Mouse (Mus musculus) myocyte (in vitro differentiated cells): ENCODE results near the gene Arhgap11a.

Experiments
- MYOD1 ChIP-seq, 3 experiments: IDR thresholded peaks; one replicate each; pipeline ENCODE4 v1.6.1; 2011; ENCODE audit warnings: control low read depth in 2 of 3, low read depth in 2 of 3, mild to moderate bottlenecking in 2 of 3, moderate library complexity in 1 of 3; ENCODE audit not compliant: insufficient read length in 2 of 3, control insufficient read depth in 1 of 3
- MYOG ChIP-seq, 3 experiments: IDR thresholded peaks; one replicate each; pipeline ENCODE4 v1.6.1; 2011; ENCODE audit warnings: control low read depth in 2 of 3, low read depth in 2 of 3, mild to moderate bottlenecking in 2 of 3; ENCODE audit not compliant: insufficient read length in 2 of 3, control insufficient read depth in 1 of 3, insufficient read depth in 1 of 3
- POLR2A ChIP-seq: IDR thresholded peaks from one replicate; pipeline ENCODE4 v1.6.1; 2011; ENCODE audit warnings: low read depth, mild to moderate bottlenecking, control low read depth, moderate library complexity; ENCODE audit not compliant: insufficient read length
- POLR2AphosphoS2 ChIP-seq: IDR thresholded peaks from one replicate; pipeline ENCODE4 v1.6.1; 2011; ENCODE audit warnings: low read depth, control low read depth; ENCODE audit not compliant: insufficient read length

- TF ChIP-seq POLR2A (no peak), MYOD1 (IDR thresholded peaks at IDR 0.05; ENCODE audit: control insufficient read depth in 1 of 3, insufficient read length in 2 of 3, low read depth in 2 of 3) (no peak), POLR2AphosphoS2 (no peak), MYOG (IDR thresholded peaks at IDR 0.05; ENCODE audit: control insufficient read depth in 1 of 3, insufficient read depth in 1 of 3, insufficient read length in 2 of 3, low read depth in 2 of 3) (no peak)
These were observed 19.9 kb upstream of the Arhgap11a start for GRCm38 (mm10) chr2:113868404-113868803.
